Mouse (Mus musculus) erythroblast, embryonic 14.5 days (primary cell): ENCODE measurements around the gene Aifm1. TPM values are rescaled to one million over a fixed set of nuclear protein-coding genes. Genes with fewer than 3 reads are reported as not detected.

ENCODE experiments used
- H3K27me3 ChIP-seq: 2 replicates; pipeline ENCODE4 v1.6.1; 2012; ENCODE audit warnings: inconsistent platforms; ENCODE audit not compliant: control insufficient read depth
- H3K36me3 ChIP-seq: 2 replicates; pipeline ENCODE4 v1.6.1; 2012; ENCODE audit warnings: mild to moderate bottlenecking, inconsistent platforms; ENCODE audit not compliant: control insufficient read depth
- H3K4me1 ChIP-seq: 2 replicates; pipeline ENCODE4 v1.6.1; 2012; ENCODE audit warnings: inconsistent platforms; ENCODE audit not compliant: control insufficient read depth
- H3K4me3 ChIP-seq: replicated peaks from 2 replicates; pipeline ENCODE3; 2012; ENCODE audit warnings: moderate library complexity, mild to moderate bottlenecking, inconsistent platforms
- H3K9me3 ChIP-seq: 2 replicates; pipeline ENCODE4 v1.6.1; 2012; ENCODE audit warnings: low read length, inconsistent platforms, mixed read lengths; ENCODE audit not compliant: control insufficient read depth
- GATA1 ChIP-seq: IDR thresholded peaks from 2 replicates; pipeline ENCODE4 v1.6.1; 2012; ENCODE audit warnings: low read length, inconsistent platforms, mixed read lengths
- TAL1 ChIP-seq: IDR thresholded peaks from 3 replicates; pipeline ENCODE4 v1.6.1; 2012; ENCODE audit warnings: low read length, inconsistent platforms, mixed read lengths
- polyA plus RNA-seq: library from polyadenylated mRNA; stranded (reverse); fragments of >175 nt; gene quantifications from 2 replicates; pipeline ENCODE4 v1.2.3, GENCODE M21; 2012

The Aifm1 gene
- polyA plus RNA-seq, 1 experiment: 0.31 TPM

GRCm38 (mm10) chrX:48434251-48434650 is 79.1 kb downstream of the Aifm1 start:
- Histone ChIP-seq H3K4me1 (peaks cover 29% of the 10 kb centered on the region), H3K27me3 (no peaks in the 10 kb centered on the region), H3K4me3 (no peak overlapping the region), H3K36me3 (no peaks in the 10 kb centered on the region), H3K9me3 (no peaks in the 10 kb centered on the region)
- TF ChIP-seq GATA1: no peak

- Histone ChIP-seq H3K4me3 (no peak overlapping the region), H3K36me3 (no peaks in the 10 kb centered on the region), H3K9me3 (no peaks in the 10 kb centered on the region), H3K27me3 (no peaks in the 10 kb centered on the region), H3K4me1 (peaks cover 21% of the 10 kb centered on the region)
- no peak for TF ChIP-seq GATA1
- TF ChIP-seq TAL1: no peak
Observed at GRCm38 (mm10) chrX:48433527-48433899, 79.8 kb downstream of the Aifm1 start.

- no peaks in the 10 kb centered on the region for H3K36me3 ChIP-seq
- no peaks in the 10 kb centered on the region for H3K9me3 ChIP-seq
- H3K27me3 ChIP-seq: no peaks in the 10 kb centered on the region
- no peak overlapping the region for H3K4me3 ChIP-seq
- TF ChIP-seq GATA1 (no peak), TAL1 (no peak)
- peaks cover 18% of the 10 kb centered on the region for H3K4me1 ChIP-seq
Observed at GRCm38 (mm10) chrX:48432599-48433526, 80.5 kb downstream of the Aifm1 start.

- Histone ChIP-seq H3K4me3 (no peak overlapping the region), H3K27me3 (no peaks in the 10 kb centered on the region), H3K4me1 (peaks cover 27% of the 10 kb centered on the region), H3K36me3 (no peaks in the 10 kb centered on the region), H3K9me3 (no peaks in the 10 kb centered on the region)
- no peak for TF ChIP-seq TAL1
- no peak for TF ChIP-seq GATA1
Observed at GRCm38 (mm10) chrX:48429538-48429937, 83.8 kb downstream of the Aifm1 start.

- H3K9me3 ChIP-seq: no peaks in the 10 kb centered on the region
- no peaks in the 10 kb centered on the region for H3K36me3 ChIP-seq
- TF ChIP-seq GATA1 (no peak), TAL1 (no peak)
- no peak overlapping the region for H3K4me3 ChIP-seq
- peaks cover 29% of the 10 kb centered on the region for H3K4me1 ChIP-seq
- no peaks in the 10 kb centered on the region for H3K27me3 ChIP-seq
Observed at GRCm38 (mm10) chrX:48429100-48429499, 84.3 kb downstream of the Aifm1 start.

DNA sequence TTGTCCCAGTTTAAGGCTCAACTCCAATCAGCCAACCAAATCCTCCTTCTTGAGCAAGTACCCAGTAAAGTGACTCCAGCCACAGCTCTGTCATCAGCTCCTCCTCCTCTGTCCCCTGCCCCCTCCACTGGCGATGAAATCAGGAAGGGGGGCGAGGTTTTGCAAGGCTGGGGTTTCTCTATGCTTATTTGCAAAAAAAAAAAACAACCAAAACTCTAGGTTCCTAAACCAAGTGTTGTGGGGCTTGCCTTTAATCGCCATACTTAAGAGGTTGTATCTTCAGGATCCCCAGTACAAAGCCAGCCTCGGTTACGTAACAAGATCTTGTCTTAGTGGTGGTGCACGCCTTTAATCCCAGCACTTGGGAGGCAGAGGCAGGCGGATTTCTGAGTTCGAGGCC is 84.7 kb downstream of the Aifm1 start:
- peaks cover 26% of the 10 kb centered on the region for H3K4me1 ChIP-seq
- no peak overlapping the region for H3K4me3 ChIP-seq
- no peaks in the 10 kb centered on the region for H3K27me3 ChIP-seq
- H3K9me3 ChIP-seq: no peaks in the 10 kb centered on the region
- H3K36me3 ChIP-seq: no peaks in the 10 kb centered on the region
- TF ChIP-seq TAL1: no peak
- TF ChIP-seq GATA1: no peak

- Histone ChIP-seq H3K9me3 (no peaks in the 10 kb centered on the region), H3K4me3 (no peak overlapping the region)
Observed at GRCm38 (mm10) chrX:48428241-48428640, 85.1 kb downstream of the Aifm1 start.

DNA sequence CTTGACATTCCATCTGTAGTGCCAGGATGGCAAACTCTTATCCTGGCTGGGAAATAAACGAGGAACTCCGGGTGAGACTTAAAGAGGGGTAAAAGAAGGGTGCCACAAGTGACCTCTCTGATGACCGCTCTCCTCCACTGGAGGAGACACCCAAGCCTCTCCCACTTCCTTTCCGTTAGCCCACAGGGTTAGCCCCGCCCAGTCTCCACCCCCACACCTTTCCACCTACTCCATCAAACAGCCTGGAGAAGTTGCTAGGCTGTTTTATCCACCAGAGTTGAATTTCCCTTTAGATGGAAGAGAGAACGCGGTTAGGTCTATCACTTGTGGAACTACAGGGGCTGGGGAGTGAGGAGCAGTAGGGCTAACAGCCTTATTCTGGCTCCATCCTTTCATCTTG is 88.1 kb downstream of the Aifm1 start:
- Histone ChIP-seq H3K9me3 (no peaks in the 10 kb centered on the region), H3K4me3 (peak overlapping the region; percentile 39), H3K36me3 (no peaks in the 10 kb centered on the region), H3K27me3 (no peaks in the 10 kb centered on the region), H3K4me1 (peaks cover 19% of the 10 kb centered on the region)
- TF ChIP-seq GATA1: no peak
- TF ChIP-seq TAL1: no peak

More at GRCm38 (mm10) chrX:48428241-48428640, 85.1 kb downstream of the Aifm1 start:
- no peak for TF ChIP-seq GATA1
- TF ChIP-seq TAL1: no peak
- Histone ChIP-seq H3K36me3 (no peaks in the 10 kb centered on the region), H3K4me1 (peaks cover 22% of the 10 kb centered on the region), H3K27me3 (no peaks in the 10 kb centered on the region)

Other genes starting within 250 kb of the Aifm1 start
- 1.6 and 1.9 TPM in 2 replicates for gene Bcorl1, start 172.2 kb downstream of the Aifm1 start, polyA plus RNA-seq
- gene Elf4, start 50.4 kb downstream of the Aifm1 start, polyA plus RNA-seq: 0.06 and 0.09 TPM in 2 replicates
- not detected in 2 replicates for gene Rab33a, start 5.7 kb upstream of the Aifm1 start, polyA plus RNA-seq
- gene Zfp280c, start 80.9 kb upstream of the Aifm1 start, polyA plus RNA-seq: not detected in 2 replicates
- 0.02 TPM in 1 of 2 replicates, not detected in the other for gene Slc25a14, start 109.8 kb upstream of the Aifm1 start, polyA plus RNA-seq
- not detected in 2 replicates for gene Gpr119, start 160.9 kb upstream of the Aifm1 start, polyA plus RNA-seq
- 3.3 and 3.9 TPM in 2 replicates for gene Rbmx2, start 181.4 kb upstream of the Aifm1 start, polyA plus RNA-seq